22 mouse cellular contexts compared by ENCODE assay signal in genomic region chr17:69841308-69841707, GRCm38 (mm10).
DNase-seq lines count a peak whose midpoint lies in the region; ATAC-seq and TF ChIP-seq lines count a peak whose summit lies in the region.
"Had no signal": no experiment of that assay in that cellular context is flagged by ENCODE, and none has a peak within 500 bp of the region (broad histone marks: within the 10 kb centered on the region; RNA-seq: fewer than 3 reads in every experiment).

No protein-coding gene starts in this region.

- ATAC-seq in forebrain, embryonic 15.5 days (replicated peaks) = peak; percentile 68; the same call in 1 of the 2 replicates
- ATAC-seq in forebrain, embryonic 12.5 days (ENCODE audit: low FRiP score) = no peak
- ATAC-seq in neural tube, embryonic 12.5 days (ENCODE audit: low FRiP score, low read depth) = peak; percentile 63
- peak; percentile 40; the same call in 1 of the 2 replicates for ATAC-seq in forebrain, postnatal 0 days
- ATAC-seq: intestine, embryonic 15.5 days; liver, embryonic 12.5 days; midbrain, embryonic 16.5 days had no signal

- H3K27me3 ChIP-seq in forebrain, embryonic 15.5 days = no peaks in the 10 kb centered on the region
- no peaks in the 10 kb centered on the region for H3K27me3 ChIP-seq in forebrain, embryonic 12.5 days
- no peaks in the 10 kb centered on the region for H3K27me3 ChIP-seq in neural tube, embryonic 12.5 days (replicated peaks)
- H3K27me3 ChIP-seq in forebrain, postnatal 0 days (ENCODE audit: insufficient read depth, low read length) = no peaks in the 10 kb centered on the region
- H3K27me3 ChIP-seq: heart, embryonic 15.5 days; intestine, embryonic 15.5 days; liver, embryonic 12.5 days; megakaryocyte, embryonic 14.5 days; stomach, embryonic 15.5 days had no signal

- H3K9ac ChIP-seq in forebrain, embryonic 15.5 days (replicated peaks) = no peak overlapping the region
- no peak overlapping the region for H3K9ac ChIP-seq in forebrain, embryonic 12.5 days
- H3K9ac ChIP-seq in neural tube, embryonic 12.5 days = no peak overlapping the region
- H3K9ac ChIP-seq in forebrain, postnatal 0 days = no peak overlapping the region
- H3K9ac ChIP-seq: heart, embryonic 15.5 days; intestine, embryonic 15.5 days; liver, embryonic 12.5 days; stomach, embryonic 15.5 days had no signal

- no peak overlapping the region for H3K4me2 ChIP-seq in forebrain, embryonic 15.5 days (replicated peaks)
- H3K4me2 ChIP-seq in forebrain, embryonic 12.5 days = no peak overlapping the region
- H3K4me2 ChIP-seq in neural tube, embryonic 12.5 days (replicated peaks) = no peak overlapping the region
- no peak overlapping the region for H3K4me2 ChIP-seq in forebrain, postnatal 0 days (ENCODE audit: low read depth)
- H3K4me2 ChIP-seq: heart, embryonic 15.5 days; intestine, embryonic 15.5 days; liver, embryonic 12.5 days; stomach, embryonic 15.5 days had no signal

- no peak for DNase-seq in neural tube, embryonic 10.5 days (ENCODE audit: extremely low spot score, low spot score)
- DNase-seq in forebrain, postnatal 0 days = no peak
- DNase-seq in right cerebral cortex, postnatal 25 days = no peak
- DNase-seq in adrenal gland, postnatal 10 days = no peak
- DNase-seq: B cell, adult 2 months; cerebellum, adult 9-10 months; gastrocnemius, postnatal 14 days; heart, adult 2 months; heart, postnatal 4 days; kidney, postnatal 36 days; lung, adult 2 months; right cerebral cortex, postnatal 14 days; thymus, adult 2 months had no signal

- WGBS in forebrain, embryonic 15.5 days = 64% methylated on average over 5 of the region's 5 CpGs
- WGBS in forebrain, embryonic 12.5 days = 66% methylated on average over 5 of the region's 5 CpGs
- 50% methylated on average over 5 of the region's 5 CpGs for WGBS in neural tube, embryonic 12.5 days
- WGBS in forebrain, postnatal 0 days = 46% methylated on average over 5 of the region's 5 CpGs

- H3K4me3 ChIP-seq in forebrain, embryonic 15.5 days = no peak overlapping the region
- no peak overlapping the region for H3K4me3 ChIP-seq in forebrain, embryonic 12.5 days (replicated peaks)
- no peak overlapping the region for H3K4me3 ChIP-seq in neural tube, embryonic 12.5 days
- H3K4me3 ChIP-seq in forebrain, postnatal 0 days (ENCODE audit: low read depth, low read length) = no peak overlapping the region
- H3K4me3 ChIP-seq: heart, adult 2 months; heart, embryonic 15.5 days; intestine, embryonic 15.5 days; liver, embryonic 12.5 days; megakaryocyte, embryonic 14.5 days; stomach, embryonic 15.5 days had no signal

- 0 out of 2 replicates have a peak, but pooled peaks cover 4% of the 10 kb centered on the region for H3K4me1 ChIP-seq in forebrain, embryonic 15.5 days
- no peaks in the 10 kb centered on the region for H3K4me1 ChIP-seq in forebrain, embryonic 12.5 days
- H3K4me1 ChIP-seq in neural tube, embryonic 12.5 days = no peaks in the 10 kb centered on the region
- H3K4me1 ChIP-seq in forebrain, postnatal 0 days (ENCODE audit: insufficient read depth) = no peaks in the 10 kb centered on the region
- H3K4me1 ChIP-seq: heart, embryonic 15.5 days; intestine, embryonic 15.5 days; liver, embryonic 12.5 days; megakaryocyte, embryonic 14.5 days; stomach, embryonic 15.5 days had no signal

- TF ChIP-seq CTCF in forebrain, postnatal 0 days (IDR thresholded peaks at IDR 0.05; ENCODE audit: low read depth) = no peak

- H3K27ac ChIP-seq in forebrain, embryonic 15.5 days (replicated peaks) = no peak overlapping the region
- no peak overlapping the region for H3K27ac ChIP-seq in forebrain, embryonic 12.5 days
- H3K27ac ChIP-seq in neural tube, embryonic 12.5 days = no peak overlapping the region
- no peak overlapping the region for H3K27ac ChIP-seq in forebrain, postnatal 0 days (ENCODE audit: low read depth, low read length)
- H3K27ac ChIP-seq: heart, adult 2 months; heart, embryonic 15.5 days; intestine, embryonic 15.5 days; liver, embryonic 12.5 days; stomach, embryonic 15.5 days had no signal

- H3K9me3 ChIP-seq in forebrain, embryonic 15.5 days = no peaks in the 10 kb centered on the region
- H3K9me3 ChIP-seq in forebrain, embryonic 12.5 days = no peaks in the 10 kb centered on the region
- no peaks in the 10 kb centered on the region for H3K9me3 ChIP-seq in neural tube, embryonic 12.5 days
- H3K9me3 ChIP-seq in forebrain, postnatal 0 days (ENCODE audit: low read length) = no peaks in the 10 kb centered on the region
- H3K9me3 ChIP-seq: heart, embryonic 15.5 days; intestine, embryonic 15.5 days; stomach, embryonic 15.5 days had no signal

- no peaks in the 10 kb centered on the region for H3K36me3 ChIP-seq in forebrain, embryonic 15.5 days
- no peaks in the 10 kb centered on the region for H3K36me3 ChIP-seq in forebrain, embryonic 12.5 days (replicated peaks)
- no peaks in the 10 kb centered on the region for H3K36me3 ChIP-seq in neural tube, embryonic 12.5 days
- no peaks in the 10 kb centered on the region for H3K36me3 ChIP-seq in forebrain, postnatal 0 days (ENCODE audit: insufficient read depth)
- H3K36me3 ChIP-seq: heart, embryonic 15.5 days; intestine, embryonic 15.5 days; liver, embryonic 12.5 days; stomach, embryonic 15.5 days had no signal
